Mouse (Mus musculus): ENCODE results near the gene Wls.

Gene Wls

GRCm38 (mm10) chr3:159839481-159839880 lies at the start of gene Wls:
Gene Wls, plus strand, starts transcription at chr3:159839672.
- DNase-seq (ENCODE audit: low read depth, low spot score): peak; percentile 86

- no peak for DNase-seq (ENCODE audit: low read depth, low spot score)
These were observed 49.7 kb upstream of the Wls start for GRCm38 (mm10) chr3:159789781-159790180.

- no peak for DNase-seq (ENCODE audit: low read depth, low spot score)
These were observed 7.9 kb upstream of the Wls start for GRCm38 (mm10) chr3:159831535-159831934.

- DNase-seq (ENCODE audit: low read depth, low spot score): peak; percentile 75
These were observed 737 bp downstream of the Wls start for GRCm38 (mm10) chr3:159840002-159840816.

- DNase-seq (ENCODE audit: low read depth, low spot score): no peak
These were observed 1.4 kb downstream of the Wls start for GRCm38 (mm10) chr3:159840817-159841390.

GRCm38 (mm10) chr3:159841458-159841857 lies 2.0 kb downstream of the Wls start:
- DNase-seq (ENCODE audit: low read depth, low spot score): peak; percentile 41

- no peak for DNase-seq (ENCODE audit: low read depth, low spot score)
These were observed 3.7 kb downstream of the Wls start for GRCm38 (mm10) chr3:159843135-159843534.

- DNase-seq (ENCODE audit: low read depth, low spot score): no peak
These were observed 8.0 kb downstream of the Wls start for GRCm38 (mm10) chr3:159847410-159848016.

- DNase-seq (ENCODE audit: low read depth, low spot score): no peak
These were observed 8.7 kb downstream of the Wls start for GRCm38 (mm10) chr3:159848156-159848555.

- no peak for DNase-seq (ENCODE audit: low read depth, low spot score)
These were observed 12.0 kb downstream of the Wls start for GRCm38 (mm10) chr3:159851476-159851875.

- DNase-seq (ENCODE audit: low read depth, low spot score): peak; percentile 21
These were observed 12.5 kb downstream of the Wls start for GRCm38 (mm10) chr3:159851980-159852379.

GRCm38 (mm10) chr3:159857112-159857511 lies 17.6 kb downstream of the Wls start:
- DNase-seq (ENCODE audit: low read depth, low spot score): peak; percentile 54

- DNase-seq (ENCODE audit: low read depth, low spot score): no peak
These were observed 26.2 kb downstream of the Wls start for GRCm38 (mm10) chr3:159865691-159866090.

- peak; percentile 12 for DNase-seq (ENCODE audit: low read depth, low spot score)
These were observed 39.5 kb downstream of the Wls start for GRCm38 (mm10) chr3:159878983-159879382.

GRCm38 (mm10) chr3:159883325-159883724 lies 43.9 kb downstream of the Wls start:
- DNase-seq (ENCODE audit: low read depth, low spot score): no peak

GRCm38 (mm10) chr3:159884802-159885201 lies 45.3 kb downstream of the Wls start:
- peak; percentile 8 for DNase-seq (ENCODE audit: low read depth, low spot score)

- peak; percentile 96 for DNase-seq (ENCODE audit: low read depth, low spot score)
These were observed 45.8 kb downstream of the Wls start for GRCm38 (mm10) chr3:159885271-159885670.

- DNase-seq (ENCODE audit: low read depth, low spot score): peak; percentile 63
These were observed 46.4 kb downstream of the Wls start for GRCm38 (mm10) chr3:159885781-159886400.

- DNase-seq (ENCODE audit: low read depth, low spot score): peak; percentile 14
These were observed 50.9 kb downstream of the Wls start for GRCm38 (mm10) chr3:159890176-159891056.

- DNase-seq (ENCODE audit: low read depth, low spot score): no peak
These were observed 51.7 kb downstream of the Wls start for GRCm38 (mm10) chr3:159891057-159891752.

GRCm38 (mm10) chr3:159907329-159907728 lies 67.9 kb downstream of the Wls start:
- peak; percentile 17 for DNase-seq (ENCODE audit: low read depth, low spot score)

Data from brain, adult 2 months (tissue).